Comparison of ENCODE assay signal across 23 mouse cellular contexts in genomic region chr13:49703216-49703779, GRCm38 (mm10). TPM values are rescaled to one million over a fixed set of nuclear protein-coding genes. Genes with fewer than 3 reads are reported as not detected.
DNase-seq lines count a peak whose midpoint lies in the region; ATAC-seq and TF ChIP-seq lines count a peak whose summit lies in the region.
"Had no signal": no experiment of that assay in that cellular context is flagged by ENCODE, and none has a peak within 500 bp of the region (broad histone marks: within the 10 kb centered on the region; RNA-seq: fewer than 3 reads in every experiment).

No protein-coding gene starts in this region.

- H3K36me3 ChIP-seq in megakaryocyte, embryonic 14.5 days (replicated peaks; ENCODE audit: low read length), result peaks cover 83% of the 10 kb centered on the region
- no peaks in the 10 kb centered on the region for H3K36me3 ChIP-seq in kidney, adult 2 months (ENCODE audit: control insufficient read depth, insufficient read depth, low read length)

- peak; percentile 46 for DNase-seq in 3134 (ENCODE audit: extremely low read depth, insufficient read length, low spot score)
- peak; percentile 46 for DNase-seq in Muller cell, postnatal 12 days (ENCODE audit: inconsistent ontology term)
- DNase-seq in fibroblast of lung, adult 2 months (ENCODE audit: low read depth), result peak; percentile 81
- DNase-seq in cerebellum, postnatal 10 days, result no peak
- DNase-seq in kidney, adult 2 months, result no peak
- DNase-seq: adrenal gland, adult 2 months; adrenal gland, postnatal 25 days; B cell, adult 2 months; cerebellum, adult 11-12 months; cerebellum, adult 9-10 months; gastrocnemius, postnatal 36 days; heart, adult 18-20 months; heart, postnatal 10 days had no signal

- H3K4me3 ChIP-seq in megakaryocyte, embryonic 14.5 days (replicated peaks), result peak overlapping the region; percentile 9
- no peak overlapping the region for H3K4me3 ChIP-seq in kidney, adult 2 months (ENCODE audit: insufficient read depth, low read depth, low read length)
- H3K4me3 ChIP-seq: embryonic facial prominence, embryonic 10.5 days; forebrain, embryonic 10.5 days; heart, embryonic 10.5 days; intestine, embryonic 15.5 days had no signal

- no peaks in the 10 kb centered on the region for H3K27me3 ChIP-seq in megakaryocyte, embryonic 14.5 days (replicated peaks)
- H3K27me3 ChIP-seq in kidney, adult 2 months (replicated peaks; ENCODE audit: control insufficient read depth, insufficient read depth, low read length), result no peaks in the 10 kb centered on the region
- H3K27me3 ChIP-seq: intestine, embryonic 15.5 days had no signal

- WGBS in kidney, adult 2 months, result 91% methylated on average over 11 of the region's 11 CpGs

- 0 out of 2 replicates have a peak, but pooled peaks cover 4% of the 10 kb centered on the region for H3K4me1 ChIP-seq in megakaryocyte, embryonic 14.5 days
- no peaks in the 10 kb centered on the region for H3K4me1 ChIP-seq in kidney, adult 2 months (ENCODE audit: control insufficient read depth, insufficient read depth, low read length)
- H3K4me1 ChIP-seq: embryonic facial prominence, embryonic 10.5 days; forebrain, embryonic 10.5 days; heart, embryonic 10.5 days; intestine, embryonic 15.5 days had no signal

- no peak overlapping the region for H3K27ac ChIP-seq in kidney, adult 2 months (ENCODE audit: insufficient read depth, low read depth, low read length)
- H3K27ac ChIP-seq: embryonic facial prominence, embryonic 10.5 days; forebrain, embryonic 10.5 days; heart, embryonic 10.5 days; hindbrain, embryonic 14.5 days; intestine, embryonic 15.5 days had no signal

- TF ChIP-seq CTCF in kidney, adult 2 months (conservative IDR thresholded peaks at IDR 0.05; ENCODE audit: insufficient read depth, insufficient read length, low read depth, low read length), result no peak

- H3K9me3 ChIP-seq in megakaryocyte, embryonic 14.5 days, result no peaks in the 10 kb centered on the region
- H3K9me3 ChIP-seq: embryonic facial prominence, embryonic 10.5 days; forebrain, embryonic 10.5 days; G1E; heart, embryonic 10.5 days; intestine, embryonic 15.5 days had no signal

- TF ChIP-seq POLR2A in kidney, adult 2 months (IDR thresholded peaks at IDR 0.05; ENCODE audit: low read depth, low read length), result no peak

- no peak for ATAC-seq in megakaryocyte, adult 5-6 weeks (ENCODE audit: poor library complexity, severe bottlenecking)
- ATAC-seq: CD4-positive, CD25-positive, alpha-beta regulatory T cell, adult 4 months; forebrain, embryonic 14.5 days; intestine, embryonic 15.5 days had no signal

RNA-seq across cellular contexts. Expression of gene Iars, which starts 21.4 kb away (rescaled TPM):
- 15.1 and 23.6 TPM in 2 replicates for polyA plus RNA-seq in megakaryocyte, embryonic 14.5 days (2012; ENCODE audit: insufficient read depth, low replicate concordance)
- total RNA-seq in megakaryocyte, adult 5-6 weeks (2015), result 29.0 and 31.8 TPM in 2 replicates
- 31.5 and 33.1 TPM in 2 replicates for total RNA-seq in megakaryocyte, adult 5-6 weeks (2017)
- 16.9 and 19.5 TPM in 2 replicates for polyA plus RNA-seq in kidney, adult 2 months (2012; rRNA removed)

RNA-seq across cellular contexts. Expression of gene Nol8, which starts 50.4 kb away (rescaled TPM):
- 0.41 and 1.3 TPM in 2 replicates for polyA plus RNA-seq in megakaryocyte, embryonic 14.5 days (2012; ENCODE audit: insufficient read depth, low replicate concordance)
- total RNA-seq in megakaryocyte, adult 5-6 weeks (2015), result 15.8 and 18.0 TPM in 2 replicates
- total RNA-seq in megakaryocyte, adult 5-6 weeks (2017), result 16.6 and 17.3 TPM in 2 replicates
- polyA plus RNA-seq in kidney, adult 2 months (2012; rRNA removed), result 1.3 and 2.3 TPM in 2 replicates

RNA-seq across cellular contexts. Expression of gene Cenpp, which starts 50.7 kb away (rescaled TPM):
- polyA plus RNA-seq in megakaryocyte, embryonic 14.5 days (2012; ENCODE audit: insufficient read depth, low replicate concordance), result 1.8 TPM in 1 of 2 replicates, not detected in the other
- total RNA-seq in megakaryocyte, adult 5-6 weeks (2015), result 21.0 and 23.3 TPM in 2 replicates
- total RNA-seq in megakaryocyte, adult 5-6 weeks (2017), result 16.5 and 18.7 TPM in 2 replicates
- polyA plus RNA-seq in kidney, adult 2 months (2012; rRNA removed), result 0.17 and 0.34 TPM in 2 replicates

Comparison
In these comparisons a context has a peak if more than half of its experiments do, and no peak if none do; other contexts are left out.
1. DNase-seq: peak in 3134 (single experiment), Muller cell, postnatal 12 days (single experiment) and fibroblast of lung, adult 2 months (single experiment); none in cerebellum, postnatal 10 days (0 of 2) and kidney, adult 2 months (single experiment).